Mouse (Mus musculus) forebrain, postnatal 0 days (tissue): ENCODE results near the gene Tsc22d4. TPM values are rescaled to one million over a fixed set of nuclear protein-coding genes. Genes with fewer than 3 reads are reported as not detected.

Experiments used
- ATAC-seq: fragments of 200-750 bp; cut with Nextera tagmentation; 2 replicates; pipeline ENCODE4 v1.8.0; 2017; ENCODE audit warnings: mild to moderate bottlenecking, moderate library complexity
- DNase-seq: peaks from one replicate; pipeline ENCODE4 v3.0.0-alpha.2; 2015
- H3K27ac ChIP-seq: fragments of 300-500 bp; sonication (generic); 2 replicates; pipeline ENCODE4 v1.5.1; 2014; ENCODE audit warnings: low read depth, mild to moderate bottlenecking, antibody characterized with exemption, low read length, moderate library complexity, mixed read lengths
- H3K27me3 ChIP-seq: fragments of 300-500 bp; sonication (generic); 2 replicates; pipeline ENCODE4 v1.6.1; 2014; ENCODE audit warnings: mild to moderate bottlenecking, low read length, mixed read lengths; ENCODE audit not compliant: insufficient read depth
- H3K36me3 ChIP-seq: fragments of 300-500 bp; sonication (generic); 2 replicates; pipeline ENCODE4 v1.6.1; 2014; ENCODE audit warnings: mild to moderate bottlenecking, moderate library complexity; ENCODE audit not compliant: insufficient read depth
- H3K4me1 ChIP-seq: fragments of 300-500 bp; sonication (generic); 2 replicates; pipeline ENCODE4 v1.6.1; 2014; ENCODE audit warnings: antibody characterized with exemption; ENCODE audit not compliant: insufficient read depth
- H3K4me2 ChIP-seq: fragments of 300-500 bp; sonication (generic); 2 replicates; pipeline ENCODE4 v1.6.1; 2014; ENCODE audit warnings: low read depth, mild to moderate bottlenecking, moderate library complexity
- H3K4me3 ChIP-seq: fragments of 300-500 bp; sonication (generic); 2 replicates; pipeline ENCODE4 v1.5.1; 2014; ENCODE audit warnings: low read depth, low read length, mixed read lengths
- H3K9ac ChIP-seq: fragments of 300-500 bp; sonication (generic); 2 replicates; pipeline ENCODE4 v1.6.1; 2014; ENCODE audit warnings: mild to moderate bottlenecking
- H3K9me3 ChIP-seq: fragments of 300-500 bp; sonication (generic); 2 replicates; pipeline ENCODE4 v1.6.1; 2016; ENCODE audit warnings: low read length
- CTCF ChIP-seq: sonication (generic); IDR thresholded peaks from 2 replicates; pipeline ENCODE4 v1.5.1; 2016; ENCODE audit warnings: antibody characterized with exemption, control low read depth, low read depth
- WGBS: fragments of 180-500 bp; shearing (Covaris S2); extraction: QIAGEN DNeasy Blood & Tissue Kit; methylation state at CpG from one replicate; pipeline ENCODE4 v1.1.7; 2014; 5-methylcytosine and 5-hydroxymethylcytosine counted together
- polyA plus RNA-seq: library from polyadenylated mRNA; unstranded; fragments of >200 nt; fragmentation: Nextera tagmentation; extraction: Ambion mirVana; gene quantifications from 2 replicates; pipeline ENCODE4 v1.2.1, GENCODE M21; 2015
- total RNA-seq: library from RNA; depleted of rRNA; stranded (reverse); fragments of >200 nt; gene quantifications from 2 replicates; pipeline ENCODE4 v1.2.3, GENCODE M21; 2014; rRNA removed

The Tsc22d4 gene
- total and polyA plus RNA-seq, 2 experiments from 2014 or later = 120 to 134 TPM

- no peak for TF ChIP-seq CTCF
- WGBS = 82% methylated on average over 3 of the region's 3 CpGs
- H3K4me1 ChIP-seq = no peaks in the 10 kb centered on the region
- H3K27me3 ChIP-seq = no peaks in the 10 kb centered on the region
- no peak overlapping the region for H3K27ac ChIP-seq
- ATAC-seq (no peak), DNase-seq (no peak)
- no peak overlapping the region for H3K4me3 ChIP-seq
- no peaks in the 10 kb centered on the region for H3K9me3 ChIP-seq
- H3K4me2 ChIP-seq = no peak overlapping the region
- no peaks in the 10 kb centered on the region for H3K36me3 ChIP-seq
- H3K9ac ChIP-seq = no peak overlapping the region
These were observed 55.4 kb downstream of the Tsc22d4 start for GRCm38 (mm10) chr5:137800917-137801316.

DNA sequence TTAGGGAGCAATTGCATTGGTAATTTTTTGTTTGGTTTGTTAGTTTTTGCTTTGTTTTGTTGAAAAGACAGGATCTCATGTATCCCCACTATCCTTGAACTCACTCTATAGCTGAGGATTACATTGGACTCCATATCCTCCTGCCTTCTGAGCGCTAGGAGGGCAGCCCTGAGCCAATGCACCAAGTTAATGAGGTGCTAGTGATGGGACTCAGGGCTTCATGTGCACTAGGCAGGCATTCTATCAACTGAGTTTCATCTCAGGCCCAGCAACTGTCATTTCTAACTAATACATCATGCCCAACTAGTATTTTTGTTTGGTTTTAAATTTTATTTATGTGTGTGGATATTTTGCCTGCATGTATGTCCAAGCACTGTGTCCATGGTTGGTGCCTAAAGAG, 60.6 kb downstream of the Tsc22d4 start:
- no peak for DNase-seq
- H3K4me2 ChIP-seq = no peak overlapping the region
- no peaks in the 10 kb centered on the region for H3K36me3 ChIP-seq
- no peak overlapping the region for H3K27ac ChIP-seq
- no peak overlapping the region for H3K9ac ChIP-seq
- no peak for ATAC-seq
- H3K4me1 ChIP-seq = no peaks in the 10 kb centered on the region
- no peak overlapping the region for H3K4me3 ChIP-seq
- H3K9me3 ChIP-seq = no peaks in the 10 kb centered on the region
- TF ChIP-seq CTCF = no peak
- WGBS = 76% methylated on average over 1 of the region's 1 CpGs
- H3K27me3 ChIP-seq = no peaks in the 10 kb centered on the region

DNA sequence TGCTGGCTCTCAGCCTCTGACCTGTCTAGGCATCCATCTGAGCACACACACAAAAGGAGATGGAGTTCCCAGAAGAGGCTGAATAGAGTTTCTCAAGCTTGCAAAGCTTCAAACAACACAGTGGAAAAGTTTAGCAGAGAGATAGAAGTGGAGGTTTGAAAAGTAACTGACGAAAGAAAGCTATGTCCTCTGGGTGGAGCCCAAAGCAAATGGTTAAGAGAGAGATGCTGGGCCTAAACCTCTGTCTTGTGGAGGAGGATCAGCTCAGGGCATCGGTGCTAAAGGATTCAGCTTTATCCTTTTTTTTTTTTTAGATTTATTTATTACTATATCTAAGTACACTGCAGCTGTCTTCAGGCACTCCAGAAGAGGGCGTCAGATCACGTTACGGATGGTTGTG, 62.8 kb downstream of the Tsc22d4 start:
- no peak overlapping the region for H3K4me3 ChIP-seq
- ATAC-seq (no peak), DNase-seq (no peak)
- H3K4me1 ChIP-seq = no peaks in the 10 kb centered on the region
- no peak for TF ChIP-seq CTCF
- H3K9me3 ChIP-seq = no peaks in the 10 kb centered on the region
- no peaks in the 10 kb centered on the region for H3K27me3 ChIP-seq
- H3K9ac ChIP-seq = no peak overlapping the region
- 90% methylated on average over 5 of the region's 5 CpGs for WGBS
- H3K36me3 ChIP-seq = no peaks in the 10 kb centered on the region
- H3K4me2 ChIP-seq = no peak overlapping the region
- H3K27ac ChIP-seq = no peak overlapping the region

DNA sequence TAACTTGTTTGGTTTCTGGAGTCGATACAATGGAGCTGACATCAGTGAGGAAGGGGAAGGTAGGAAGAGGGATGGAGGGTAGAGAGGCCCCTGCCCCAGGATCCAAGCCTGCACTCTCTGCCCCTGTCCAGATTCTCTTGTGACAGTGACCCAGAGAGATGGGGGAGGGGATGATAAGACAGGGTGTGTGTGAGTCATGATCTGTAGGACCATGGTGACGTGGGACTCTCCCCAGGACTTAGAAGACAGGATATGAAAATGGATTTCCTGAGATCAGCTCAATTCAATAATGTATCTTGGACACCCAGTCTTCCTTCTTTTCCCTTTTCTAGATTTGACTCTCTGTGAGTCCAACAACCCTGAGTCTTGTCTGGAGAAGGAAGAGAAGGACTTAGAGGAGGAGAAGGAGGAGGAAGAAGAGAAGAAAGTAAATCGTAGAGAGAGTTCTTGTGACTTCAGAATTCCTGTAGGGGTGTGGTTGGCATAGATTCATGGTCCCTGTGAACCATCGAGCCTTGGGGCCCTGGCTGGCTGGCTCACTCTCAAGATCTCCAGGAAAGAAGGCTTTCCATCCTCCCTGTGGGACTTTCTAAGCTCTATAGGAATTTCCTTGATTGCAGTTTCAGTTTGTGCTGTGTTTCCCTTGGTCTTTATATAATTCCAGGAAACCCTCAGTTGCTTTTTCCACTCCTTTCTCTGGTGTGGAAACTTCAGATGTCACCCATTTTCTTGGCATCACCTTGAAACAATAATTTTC, 72.1 kb downstream of the Tsc22d4 start:
- no peaks in the 10 kb centered on the region for H3K27me3 ChIP-seq
- no peak for TF ChIP-seq CTCF
- no peaks in the 10 kb centered on the region for H3K36me3 ChIP-seq
- H3K9ac ChIP-seq = no peak overlapping the region
- H3K9me3 ChIP-seq = no peaks in the 10 kb centered on the region
- DNase-seq (no peak), ATAC-seq (no peak)
- H3K4me2 ChIP-seq = no peak overlapping the region
- no peak overlapping the region for H3K27ac ChIP-seq
- H3K4me3 ChIP-seq = no peak overlapping the region
- H3K4me1 ChIP-seq = no peaks in the 10 kb centered on the region
- 72% methylated on average over 4 of the region's 4 CpGs for WGBS

Other genes starting within 250 kb of the Tsc22d4 start
- 79.1 and 80.6 TPM in 2 replicates for gene Pop7, start 243.2 kb upstream of the Tsc22d4 start, total RNA-seq
- 99.2 and 110 TPM in 2 replicates for gene Pop7, start 243.2 kb upstream of the Tsc22d4 start, polyA plus RNA-seq
- 21.1 and 25.2 TPM in 2 replicates for gene Gigyf1, start 227.2 kb upstream of the Tsc22d4 start, total RNA-seq
- gene Gigyf1, start 227.2 kb upstream of the Tsc22d4 start, polyA plus RNA-seq = 6.1 and 10.6 TPM in 2 replicates
- not detected in 2 replicates for gene Epo, start 212.5 kb upstream of the Tsc22d4 start, total RNA-seq
- gene Epo, start 212.5 kb upstream of the Tsc22d4 start, polyA plus RNA-seq = not detected in 2 replicates
- gene Gnb2, start 212.2 kb upstream of the Tsc22d4 start, total RNA-seq = 1,237 and 1,339 TPM in 2 replicates
- gene Gnb2, start 212.2 kb upstream of the Tsc22d4 start, polyA plus RNA-seq = 766 and 769 TPM in 2 replicates
- 234 and 254 TPM in 2 replicates for gene Actl6b, start 192.2 kb upstream of the Tsc22d4 start, total RNA-seq
- gene Actl6b, start 192.2 kb upstream of the Tsc22d4 start, polyA plus RNA-seq = 256 and 281 TPM in 2 replicates
- gene Tfr2, start 175.9 kb upstream of the Tsc22d4 start, total RNA-seq = 12.6 and 16.3 TPM in 2 replicates
- 9.4 and 11.7 TPM in 2 replicates for gene Tfr2, start 175.9 kb upstream of the Tsc22d4 start, polyA plus RNA-seq
- gene Mospd3, start 144.7 kb upstream of the Tsc22d4 start, total RNA-seq = 4.9 and 5.8 TPM in 2 replicates
- 61.5 and 67.9 TPM in 2 replicates for gene Mospd3, start 144.7 kb upstream of the Tsc22d4 start, polyA plus RNA-seq
- gene Pcolce, start 131.9 kb upstream of the Tsc22d4 start, total RNA-seq = 13.1 and 22.5 TPM in 2 replicates
- 18.1 and 20.3 TPM in 2 replicates for gene Pcolce, start 131.9 kb upstream of the Tsc22d4 start, polyA plus RNA-seq
- gene Fbxo24, start 116.7 kb upstream of the Tsc22d4 start, total RNA-seq = 0.23 and 0.24 TPM in 2 replicates
- 0.09 and 0.10 TPM in 2 replicates for gene Fbxo24, start 116.7 kb upstream of the Tsc22d4 start, polyA plus RNA-seq
- gene Lrch4, start 116.6 kb upstream of the Tsc22d4 start, total RNA-seq = 3.3 and 5.6 TPM in 2 replicates
- 11.3 and 12.8 TPM in 2 replicates for gene Lrch4, start 116.6 kb upstream of the Tsc22d4 start, polyA plus RNA-seq
- 3.6 and 6.1 TPM in 2 replicates for gene Gm20605, start 116.6 kb upstream of the Tsc22d4 start, total RNA-seq
- gene Gm20605, start 116.6 kb upstream of the Tsc22d4 start, polyA plus RNA-seq = 1.9 and 2.4 TPM in 2 replicates
- gene Sap25, start 104.4 kb upstream of the Tsc22d4 start, total RNA-seq = 4.4 and 4.6 TPM in 2 replicates
- 1.8 TPM in 2 replicates for gene Sap25, start 104.4 kb upstream of the Tsc22d4 start, polyA plus RNA-seq
- 0.31 and 0.76 TPM in 2 replicates for gene Irs3, start 100.0 kb upstream of the Tsc22d4 start, total RNA-seq
- gene Irs3, start 100.0 kb upstream of the Tsc22d4 start, polyA plus RNA-seq = 0.08 and 0.29 TPM in 2 replicates
- gene Agfg2, start 61.0 kb upstream of the Tsc22d4 start, total RNA-seq = 18.7 and 22.1 TPM in 2 replicates
- gene Agfg2, start 61.0 kb upstream of the Tsc22d4 start, polyA plus RNA-seq = 12.6 and 15.0 TPM in 2 replicates
- 251 and 252 TPM in 2 replicates for gene Nyap1, start 4.1 kb upstream of the Tsc22d4 start, total RNA-seq
- 42.0 and 48.9 TPM in 2 replicates for gene Nyap1, start 4.1 kb upstream of the Tsc22d4 start, polyA plus RNA-seq
- gene Ppp1r35, start 33.1 kb downstream of the Tsc22d4 start, total RNA-seq = 28.8 and 47.4 TPM in 2 replicates
- 39.1 and 41.8 TPM in 2 replicates for gene Ppp1r35, start 33.1 kb downstream of the Tsc22d4 start, polyA plus RNA-seq
- gene Mepce, start 41.9 kb downstream of the Tsc22d4 start, total RNA-seq = 33.3 and 47.7 TPM in 2 replicates
- 18.3 and 21.1 TPM in 2 replicates for gene Mepce, start 41.9 kb downstream of the Tsc22d4 start, polyA plus RNA-seq
- 3.5 and 7.7 TPM in 2 replicates for gene Zcwpw1, start 42.1 kb downstream of the Tsc22d4 start, total RNA-seq
- gene Zcwpw1, start 42.1 kb downstream of the Tsc22d4 start, polyA plus RNA-seq = 3.1 and 4.8 TPM in 2 replicates
- 0.14 and 0.15 TPM in 2 replicates for gene Pilra, start 90.6 kb downstream of the Tsc22d4 start, total RNA-seq
- gene Pilra, start 90.6 kb downstream of the Tsc22d4 start, polyA plus RNA-seq = 0.17 and 0.54 TPM in 2 replicates
- gene Pilrb1, start 112.4 kb downstream of the Tsc22d4 start, total RNA-seq = not detected in 2 replicates
- gene Pilrb1, start 112.4 kb downstream of the Tsc22d4 start, polyA plus RNA-seq = not detected in 2 replicates
- gene Pilrb2, start 126.1 kb downstream of the Tsc22d4 start, total RNA-seq = not detected in 2 replicates
- not detected in 2 replicates for gene Pilrb2, start 126.1 kb downstream of the Tsc22d4 start, polyA plus RNA-seq
- gene Cyp3a13, start 175.9 kb downstream of the Tsc22d4 start, total RNA-seq = 0.08 TPM in 1 of 2 replicates, not detected in the other
- gene Cyp3a13, start 175.9 kb downstream of the Tsc22d4 start, polyA plus RNA-seq = not detected in 2 replicates
- gene Gjc3, start 217.4 kb downstream of the Tsc22d4 start, total RNA-seq = 0.77 and 0.95 TPM in 2 replicates
- 0.26 and 0.64 TPM in 2 replicates for gene Gjc3, start 217.4 kb downstream of the Tsc22d4 start, polyA plus RNA-seq
- gene Azgp1, start 235.8 kb downstream of the Tsc22d4 start, total RNA-seq = 0.62 TPM in 1 of 2 replicates, not detected in the other
- not detected in 2 replicates for gene Azgp1, start 235.8 kb downstream of the Tsc22d4 start, polyA plus RNA-seq